Mouse (Mus musculus): Measurements from ENCODE around the gene Nipal3.

The Nipal3 gene

GRCm38 (mm10) chr4:135494521-135495396, at the start of gene Nipal3, which contains the start of gene Stpg1:
TSS of gene Nipal3 (minus strand) at chr4:135495038.
TSS of gene Stpg1 (plus strand) at chr4:135494790.
- in situ Hi-C loops (cut with MboI) = no loop called here

- in situ Hi-C loops (cut with MboI) = no loop called here
Measured at GRCm38 (mm10) chr4:135544284-135544683, 49.4 kb upstream of the Nipal3 start.

DNA sequence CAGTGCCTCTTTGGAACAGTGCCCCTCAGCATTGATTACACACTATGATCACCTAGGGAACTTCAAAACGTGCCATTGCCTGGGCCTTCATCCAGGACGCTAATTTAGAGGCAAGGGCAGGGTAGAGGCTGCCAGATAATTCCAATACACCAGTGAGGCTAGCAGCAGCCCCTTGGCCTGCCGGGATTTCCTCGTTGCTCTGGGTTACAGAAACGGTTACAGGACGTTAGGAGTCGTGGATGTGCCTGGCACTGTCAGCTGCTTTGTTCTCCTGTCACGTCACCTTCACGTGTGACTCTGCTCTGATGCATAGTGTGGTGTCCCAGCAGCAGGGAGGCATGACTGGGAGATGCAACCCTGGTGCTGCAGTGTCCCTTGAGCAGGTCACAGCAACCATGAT, 45.2 kb upstream of the Nipal3 start:
- in situ Hi-C loops (cut with MboI) = no loop called here

GRCm38 (mm10) chr4:135539056-135539455, 44.2 kb upstream of the Nipal3 start:
- in situ Hi-C loops (cut with MboI) = no loop called here

DNA sequence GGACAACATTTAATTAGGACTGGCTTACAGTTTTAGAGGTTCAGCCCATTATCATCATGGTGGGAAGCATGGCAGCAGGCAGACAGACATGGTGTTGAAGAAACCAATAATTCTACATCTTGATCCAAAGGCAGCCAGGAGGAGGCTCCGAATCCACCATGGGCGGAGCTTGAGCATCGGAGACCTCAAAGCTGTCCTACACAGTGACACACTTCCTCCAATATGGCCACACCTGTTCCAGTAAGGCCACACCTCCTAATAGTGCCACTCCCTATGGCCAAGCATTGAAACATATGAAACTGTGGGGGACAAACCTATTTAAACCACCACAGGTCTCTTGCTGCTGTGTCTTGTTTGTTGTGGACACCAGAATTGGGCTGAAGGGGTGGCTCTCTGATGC, 40.2 kb upstream of the Nipal3 start:
- in situ Hi-C loops (cut with MboI) = no loop called here

GRCm38 (mm10) chr4:135533001-135533400, 38.2 kb upstream of the Nipal3 start:
- in situ Hi-C loops (cut with MboI) = no loop called here

DNA sequence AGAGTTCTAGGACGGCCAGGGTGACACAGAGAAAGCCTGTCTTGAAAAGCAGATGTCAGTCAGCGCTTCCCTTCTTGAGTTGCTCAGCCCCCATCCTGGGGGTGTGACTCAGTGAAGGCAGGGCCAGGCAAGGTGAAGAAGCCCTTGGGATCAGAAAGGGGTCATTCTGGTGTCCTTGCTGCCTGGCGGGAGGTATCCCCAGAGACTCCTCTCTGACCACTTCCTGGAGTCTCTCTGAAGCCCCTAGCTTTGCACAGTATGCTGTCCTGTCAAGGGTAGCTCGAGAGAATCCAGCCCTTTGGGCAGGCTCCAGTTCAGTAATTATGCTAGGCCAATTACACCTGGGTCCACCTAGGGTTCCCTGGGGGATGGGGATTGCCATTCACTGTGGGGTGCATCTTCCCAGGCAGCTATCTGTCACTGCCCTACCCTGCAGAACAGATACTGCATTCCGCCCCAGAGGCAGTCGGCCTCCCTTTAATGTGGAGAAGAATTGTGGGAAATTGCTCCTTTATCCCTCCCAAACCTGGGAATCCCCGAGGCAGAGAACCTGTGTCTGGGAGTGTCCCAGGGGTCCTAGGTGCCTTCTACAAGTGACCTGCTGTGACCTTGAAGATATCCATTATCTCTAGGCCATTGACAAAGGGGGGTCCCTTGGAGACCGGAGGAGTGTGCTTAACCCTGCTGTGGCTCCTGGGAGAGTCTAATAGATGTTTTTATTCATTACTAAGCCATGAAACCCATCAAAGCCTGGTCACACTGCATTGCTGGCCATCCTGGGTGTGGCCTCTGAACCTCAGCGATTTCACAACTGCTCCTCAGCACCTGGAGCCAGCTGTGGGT, 37.2 kb upstream of the Nipal3 start:
- in situ Hi-C loops (cut with MboI) = no loop called here

- in situ Hi-C loops (cut with MboI) = no loop called here
Measured at GRCm38 (mm10) chr4:135531236-135531635, 36.4 kb upstream of the Nipal3 start.

GRCm38 (mm10) chr4:135530270-135530669, 35.4 kb upstream of the Nipal3 start:
- in situ Hi-C loops (cut with MboI) = no loop called here

DNA sequence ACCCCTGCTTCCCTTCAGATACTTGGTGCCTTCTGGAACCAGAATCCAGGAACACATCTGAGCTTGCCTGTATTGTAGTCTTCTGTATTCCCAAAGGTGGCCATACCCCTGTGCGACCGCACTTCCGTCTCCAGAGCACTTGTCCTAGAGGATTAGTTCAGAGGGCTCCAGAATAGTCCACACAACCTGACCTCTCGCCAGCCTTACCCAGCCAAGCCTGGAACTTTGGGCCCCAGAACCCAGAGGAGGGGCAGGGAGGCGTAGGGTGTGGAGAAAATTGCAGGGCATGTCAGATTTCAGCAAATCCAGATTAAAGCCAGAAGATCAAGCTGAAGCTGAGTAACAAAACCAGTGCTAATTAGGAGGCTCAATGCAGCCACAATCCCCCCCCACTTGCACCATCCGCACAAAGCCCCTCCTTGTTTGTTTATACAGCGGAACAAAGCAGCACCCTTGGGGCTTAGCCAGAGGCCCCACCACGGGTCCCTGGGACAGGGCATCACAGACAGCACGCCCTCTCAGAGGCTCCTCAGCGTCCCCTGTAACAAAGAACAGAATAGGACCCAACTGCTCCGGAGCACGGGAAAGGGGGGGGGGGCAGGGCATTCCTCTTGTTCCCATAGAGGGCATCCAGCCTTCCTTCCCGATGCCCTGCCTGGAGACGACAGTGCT, 31.3 kb upstream of the Nipal3 start:
- in situ Hi-C loops (cut with MboI) = no loop called here

DNA sequence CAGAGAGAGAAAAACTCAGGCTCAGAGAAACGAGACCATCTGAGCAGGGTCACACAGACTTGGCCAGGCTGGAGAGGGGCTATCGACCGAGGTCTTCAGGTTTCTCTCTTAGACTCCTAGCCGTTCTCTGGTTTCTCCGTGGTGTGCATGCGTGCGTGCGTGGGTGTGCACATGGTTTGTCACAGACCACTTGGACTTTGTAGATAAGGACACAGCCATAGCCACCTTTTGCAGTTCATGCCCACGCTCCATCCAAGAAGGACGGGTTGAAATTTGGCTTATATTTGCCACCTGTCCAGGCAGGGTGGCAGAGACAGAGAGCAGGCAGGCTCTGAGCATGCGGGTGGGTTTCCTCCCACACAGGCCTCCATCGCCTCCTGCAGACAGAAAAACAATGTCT, 30.2 kb upstream of the Nipal3 start:
- in situ Hi-C loops (cut with MboI) = no loop called here

DNA sequence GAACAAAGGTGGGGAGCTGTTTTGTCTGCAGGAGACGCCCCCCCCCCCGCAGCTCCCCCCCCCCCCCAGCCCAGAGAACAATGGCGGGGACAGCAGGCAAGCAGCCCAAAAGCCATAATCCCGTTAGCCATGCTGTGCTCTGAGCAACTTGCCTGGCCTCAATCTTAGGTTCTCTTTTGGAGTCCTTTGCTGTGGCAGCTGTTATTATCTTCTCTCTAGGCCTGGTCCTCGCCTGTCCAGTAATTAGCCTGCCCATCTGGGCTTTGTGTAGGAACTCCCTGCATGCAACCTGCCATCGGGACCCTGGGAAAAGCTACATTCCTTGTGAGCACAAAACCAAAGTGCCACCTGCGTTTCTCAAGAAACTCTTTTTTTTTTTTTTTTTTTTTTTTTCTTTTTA, 29.1 kb upstream of the Nipal3 start:
- in situ Hi-C loops (cut with MboI) = loop anchor here (5.0 kb wide), 1 partner anchor 143 kb away; no protein-coding TSS in a partner anchor

DNA sequence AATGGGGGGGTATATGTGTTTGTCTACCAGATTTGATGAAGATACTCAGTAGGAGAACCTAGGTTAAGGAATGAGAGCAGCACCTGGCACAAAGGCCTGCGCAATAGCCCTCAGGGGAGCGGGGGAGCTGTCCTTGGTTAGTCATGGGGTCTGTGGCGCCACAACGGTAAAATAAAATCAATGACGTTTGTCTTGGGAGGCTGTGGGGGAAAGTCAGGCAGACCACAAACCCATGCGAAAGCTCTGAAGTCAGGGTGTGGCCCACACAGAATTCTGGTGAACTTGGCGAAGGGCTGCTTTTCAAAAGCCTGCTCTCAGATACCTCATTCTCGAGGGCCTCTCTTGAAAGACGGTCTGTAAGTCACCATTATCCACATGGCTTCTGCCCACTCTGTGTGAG, 25.6 kb upstream of the Nipal3 start:
- in situ Hi-C loops (cut with MboI) = loop anchor here (5.0 kb wide), 1 partner anchor 147 kb away; no protein-coding TSS in a partner anchor

DNA sequence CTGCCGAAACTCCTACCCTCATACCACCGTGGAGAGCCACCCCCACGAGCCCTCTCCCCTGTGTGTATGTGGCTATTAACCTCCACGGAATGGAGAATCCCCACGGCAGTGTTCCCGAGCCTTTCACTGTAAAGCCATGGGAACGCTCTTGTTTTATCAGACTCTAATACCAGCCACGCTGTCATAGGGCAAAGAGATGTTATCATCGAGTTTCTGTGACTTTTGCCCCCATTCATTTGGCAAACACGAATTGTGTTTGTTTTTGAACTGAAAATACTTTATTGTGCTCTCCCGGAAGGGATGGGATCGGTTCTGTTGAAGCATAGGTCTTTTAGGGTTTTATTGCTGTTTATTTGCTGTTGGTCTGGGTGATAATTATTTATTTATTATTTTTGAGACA, 23.3 kb upstream of the Nipal3 start:
- in situ Hi-C loops (cut with MboI) = no loop called here

DNA sequence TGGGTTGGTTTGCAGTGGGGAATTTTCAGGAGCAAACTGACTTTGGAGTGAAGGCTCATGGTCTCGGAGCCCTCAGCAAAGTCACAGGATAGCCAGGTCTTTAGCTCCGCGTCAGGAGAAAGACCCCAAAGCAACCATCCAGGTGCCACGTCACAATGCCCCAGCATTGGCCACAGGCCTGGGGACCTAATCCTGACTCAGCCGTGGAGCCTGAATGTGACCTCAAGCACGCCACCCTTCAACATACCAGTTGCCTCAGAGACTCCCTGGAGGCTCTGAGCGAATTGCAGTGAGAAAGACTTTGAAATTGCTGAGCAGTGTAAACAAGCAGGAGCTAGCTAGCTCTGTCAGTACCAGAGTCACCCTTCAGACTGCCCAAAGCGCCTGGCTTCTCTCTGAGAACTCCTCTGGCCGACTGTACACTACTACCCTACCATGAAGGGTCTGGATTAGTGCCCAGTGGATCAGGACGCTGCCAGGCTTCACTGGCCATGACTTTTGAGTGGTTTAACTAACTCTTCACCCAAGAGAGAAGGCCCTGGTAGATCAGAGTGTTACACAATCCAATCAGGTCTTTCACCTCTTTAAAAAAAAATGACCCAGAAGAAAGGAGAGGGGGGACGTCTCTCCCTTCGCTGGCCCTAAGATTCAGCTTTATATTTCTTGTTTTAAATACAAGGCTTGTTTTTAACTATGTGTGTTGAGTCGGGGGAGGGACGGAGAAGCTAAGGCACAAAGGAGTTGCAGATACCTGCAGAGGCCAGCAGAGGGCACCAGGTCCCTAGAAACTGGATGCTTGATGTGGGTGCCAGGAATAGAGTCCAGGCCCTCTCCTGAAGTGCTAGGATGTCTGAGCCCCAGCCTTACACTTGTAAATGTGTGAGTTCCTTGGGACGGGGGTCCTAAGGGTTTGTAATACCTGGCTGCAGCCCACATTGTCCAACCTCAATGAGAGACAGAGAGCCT, 21.8 kb upstream of the Nipal3 start:
- in situ Hi-C loops (cut with MboI) = no loop called here

DNA sequence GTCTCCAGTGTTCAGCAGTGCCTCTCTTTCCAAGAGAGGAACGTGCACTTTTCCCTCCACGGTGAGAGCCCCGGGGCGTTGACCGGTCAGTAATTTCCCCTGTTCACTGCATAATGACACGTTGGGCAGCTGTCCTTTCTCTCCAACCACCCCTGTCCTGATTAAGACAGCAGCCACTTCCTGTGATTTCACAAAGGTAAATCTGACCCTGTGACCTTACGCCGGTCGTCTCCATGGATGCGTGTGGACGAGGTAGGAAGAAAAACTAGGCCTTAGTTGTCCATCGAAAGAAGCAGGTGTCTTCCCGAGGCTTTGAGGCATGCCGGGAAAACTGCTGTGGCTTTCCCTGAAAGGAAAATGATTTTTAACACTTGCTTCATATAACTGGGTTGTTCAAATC, 20.1 kb upstream of the Nipal3 start:
- in situ Hi-C loops (cut with MboI) = no loop called here

DNA sequence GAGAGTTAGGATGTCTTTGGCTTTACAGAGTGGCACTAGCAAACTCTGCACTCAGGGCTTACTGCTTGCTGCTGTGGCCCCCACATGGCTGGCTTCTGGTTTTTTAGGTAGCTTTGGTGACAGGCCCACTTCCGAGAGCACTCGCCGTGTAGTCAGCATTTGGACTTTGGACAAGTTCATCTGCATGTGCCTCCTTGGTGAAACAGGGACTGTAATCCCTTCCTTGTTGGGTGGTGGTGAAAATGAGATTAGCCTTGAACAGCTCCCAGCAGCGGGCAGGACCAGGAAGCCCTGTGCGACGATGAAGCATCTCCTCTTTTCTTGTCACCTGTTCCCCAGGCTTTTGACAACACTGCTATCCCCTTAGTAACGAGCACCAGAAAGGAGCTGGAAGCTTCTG, 19.0 kb upstream of the Nipal3 start:
- in situ Hi-C loops (cut with MboI) = no loop called here

GRCm38 (mm10) chr4:135509515-135509914, 14.7 kb upstream of the Nipal3 start:
- in situ Hi-C loops (cut with MboI) = no loop called here

DNA sequence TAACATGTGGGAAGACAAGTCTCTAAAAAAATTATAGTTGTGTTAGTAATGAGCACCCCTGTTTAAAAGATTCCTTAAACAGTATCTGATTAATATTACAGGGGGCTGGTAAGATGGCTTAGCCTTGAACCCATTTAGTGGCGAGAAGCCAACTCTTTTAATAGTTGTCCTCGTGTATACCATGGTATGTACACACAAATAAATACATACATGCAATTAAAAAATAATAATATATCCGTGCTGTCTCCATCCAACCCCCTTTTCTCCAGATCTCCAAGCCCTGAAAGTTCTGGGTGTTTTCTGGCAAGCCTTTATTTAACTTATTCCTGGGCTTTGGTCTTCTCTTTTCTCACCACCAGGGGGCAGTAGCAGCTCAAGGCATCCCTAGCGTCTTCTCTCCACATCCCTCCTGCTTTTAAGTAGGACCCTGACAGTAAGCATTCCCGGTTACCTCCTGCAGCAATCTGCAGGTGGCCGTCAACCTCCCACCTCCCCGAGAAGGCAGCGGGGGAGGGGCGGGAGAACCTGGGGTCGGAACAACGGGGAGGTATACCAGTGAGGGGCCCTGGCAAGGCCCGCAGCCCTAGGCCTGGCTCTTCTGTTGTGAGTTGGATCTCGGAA, 13.7 kb upstream of the Nipal3 start:
- in situ Hi-C loops (cut with MboI) = no loop called here

DNA sequence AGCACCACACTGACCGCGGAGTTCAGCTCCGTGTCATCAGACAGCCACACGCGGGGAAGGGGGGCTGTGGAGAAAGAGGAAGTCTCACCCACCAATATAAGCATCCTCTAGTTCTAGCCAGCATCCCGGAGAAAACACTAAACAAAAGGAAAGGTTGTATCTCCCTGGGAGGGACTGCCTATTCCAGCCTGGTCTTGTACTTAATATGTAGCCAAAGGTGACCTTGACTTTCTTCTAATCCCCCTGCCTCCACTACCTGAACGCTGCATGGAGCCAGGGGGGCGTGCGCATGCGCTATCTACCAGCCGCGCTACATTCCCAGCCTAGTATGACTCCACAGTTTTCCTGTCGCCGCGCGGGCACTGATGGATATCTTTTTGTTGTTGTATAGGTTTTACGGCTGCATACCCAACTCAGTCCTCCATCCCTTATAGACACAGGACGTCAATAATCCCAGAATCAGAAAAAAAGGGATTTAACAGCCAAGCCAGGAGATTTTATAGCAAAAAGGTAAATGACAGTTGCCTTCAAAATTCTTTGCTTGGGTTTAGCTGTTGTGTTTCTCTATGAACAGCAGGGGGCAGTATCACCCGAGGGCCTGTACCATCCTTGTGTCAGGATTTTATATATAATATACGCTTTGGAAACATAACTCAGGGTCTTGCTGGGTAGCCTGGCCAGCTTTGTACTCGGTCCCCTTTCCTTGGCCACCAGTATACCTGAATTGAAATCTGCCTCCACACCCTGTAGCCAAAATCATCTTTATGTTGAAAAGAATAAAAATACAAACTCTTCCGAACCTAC, 12.9 kb upstream of the Nipal3 start:
- in situ Hi-C loops (cut with MboI) = no loop called here
